Mouse (Mus musculus) cerebellum, postnatal 14 days (tissue): ENCODE measurements around the gene Idh3g.

Experiments
- DNase-seq, 2 experiments: peaks; one replicate each; pipeline ENCODE4 v3.0.0; 2021; ENCODE audit warnings: mixed read lengths in 2 of 2

Idh3g gene

DNA sequence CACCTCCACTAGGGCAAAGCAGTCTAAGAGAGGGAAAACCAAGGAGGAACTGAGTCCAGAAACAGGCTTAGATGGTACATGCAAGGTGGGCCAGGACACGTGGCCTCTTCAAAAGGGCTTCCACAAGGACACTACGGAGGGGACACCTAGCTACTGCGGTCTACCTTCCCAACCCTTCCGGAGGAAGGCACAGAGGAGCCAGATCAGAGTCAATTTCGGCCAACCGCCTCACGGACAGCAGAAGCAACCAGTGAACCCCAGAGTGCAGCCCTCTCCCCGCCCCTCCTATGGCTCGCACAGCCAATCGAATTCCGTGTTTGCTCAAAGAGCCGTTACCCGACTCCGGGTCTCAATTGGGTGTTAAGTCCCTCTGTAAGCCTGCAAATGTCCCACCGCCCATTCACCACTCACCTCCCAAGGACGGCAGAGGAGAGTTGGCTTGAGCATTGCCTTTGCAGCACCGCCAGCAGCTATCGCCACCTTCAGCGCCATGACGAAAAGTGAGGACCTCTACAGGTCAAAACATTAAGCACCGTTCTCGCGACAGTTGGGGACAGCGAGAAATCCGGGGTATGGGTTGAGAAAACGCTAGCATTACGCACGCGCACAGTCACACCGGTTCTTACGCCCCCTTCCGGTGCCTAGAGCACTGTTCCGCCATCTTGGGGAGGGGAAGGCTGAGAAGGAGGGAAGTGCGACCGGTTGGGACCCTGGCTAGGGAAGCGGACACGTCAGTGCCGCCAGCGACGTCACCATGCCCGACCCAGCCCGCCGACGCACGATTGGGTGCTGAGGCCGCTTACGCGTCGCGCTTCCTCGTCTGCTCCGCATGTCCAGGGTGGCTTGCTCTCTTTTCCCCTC is at the start of gene Idh3g, which contains the start of gene Ssr4:
TSS of gene Idh3g (minus strand) at position 534 of the 861 bp plus-strand sequence.
TSS of gene Ssr4 (plus strand) at position 665 of the 861 bp plus-strand sequence.
- DNase-seq = peak; percentile 90 to 93

- no peak for DNase-seq
Observed at GRCm38 (mm10) chrX:73835731-73836130, 49.0 kb upstream of the Idh3g start.

GRCm38 (mm10) chrX:73824185-73825151 is 37.8 kb upstream of the Idh3g start, which contains the start of gene Pdzd4:
TSS of gene Pdzd4 (minus strand) at chrX:73824969.
- DNase-seq = peak; percentile 79 to 84

DNA sequence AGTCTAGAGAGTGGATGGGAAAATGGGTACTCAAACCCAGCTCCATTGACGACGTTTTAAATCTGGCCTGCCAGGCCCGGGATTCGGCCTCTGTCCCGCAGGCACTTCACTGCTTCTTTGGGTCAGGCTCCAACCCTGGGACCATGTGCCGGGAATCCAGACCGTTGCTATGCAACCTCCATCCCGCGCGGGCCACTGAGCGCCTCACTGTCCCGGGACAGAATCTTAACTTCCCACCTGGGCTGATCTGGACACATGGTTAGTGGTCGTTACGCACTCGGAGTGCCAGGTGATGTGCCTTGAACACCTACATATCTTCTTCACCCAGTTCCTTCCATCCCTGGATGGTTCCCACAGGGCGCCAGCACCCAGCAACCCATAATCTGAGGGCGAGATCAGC is 37.0 kb upstream of the Idh3g start:
- peak; percentile 13 to 28 for DNase-seq

DNA sequence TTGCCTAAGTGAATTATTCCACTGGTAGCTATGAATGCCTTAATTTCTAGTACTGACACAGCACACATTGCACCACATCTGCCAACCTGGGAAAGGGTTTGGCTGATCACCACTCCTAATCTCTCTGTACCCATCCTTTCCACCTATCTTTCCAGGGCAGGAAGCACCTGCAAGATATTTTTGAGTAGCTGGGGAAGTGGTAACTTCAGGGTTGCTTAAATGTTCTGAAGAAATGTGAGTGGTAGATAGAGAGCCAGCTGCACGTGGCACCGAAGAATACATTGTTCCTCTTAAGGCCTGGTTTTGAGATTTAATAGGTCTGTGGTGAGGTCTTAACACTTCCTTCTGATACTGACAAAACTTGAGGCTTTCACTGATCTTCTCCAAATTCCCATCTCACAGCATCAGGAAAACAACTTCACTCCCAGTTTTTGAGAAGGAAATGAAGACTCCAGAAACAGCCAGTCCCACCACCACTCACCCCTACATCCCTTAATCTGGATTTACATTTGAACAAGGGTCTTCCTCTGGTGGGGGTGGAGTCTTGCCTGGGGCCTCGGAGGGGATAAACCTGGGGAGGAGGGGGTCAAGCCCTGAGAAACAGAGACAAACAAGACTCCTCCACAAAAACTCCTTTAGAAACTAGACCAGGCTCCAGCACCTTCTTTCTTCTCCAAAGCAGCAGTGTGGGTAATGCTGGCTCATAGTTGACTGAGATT is 30.1 kb upstream of the Idh3g start:
- no peak for DNase-seq

- DNase-seq = peak; percentile 26 to 27
Observed at GRCm38 (mm10) chrX:73815072-73815471, 28.4 kb upstream of the Idh3g start.

- no peak for DNase-seq
Observed at GRCm38 (mm10) chrX:73805814-73806213, 19.1 kb upstream of the Idh3g start.

DNA sequence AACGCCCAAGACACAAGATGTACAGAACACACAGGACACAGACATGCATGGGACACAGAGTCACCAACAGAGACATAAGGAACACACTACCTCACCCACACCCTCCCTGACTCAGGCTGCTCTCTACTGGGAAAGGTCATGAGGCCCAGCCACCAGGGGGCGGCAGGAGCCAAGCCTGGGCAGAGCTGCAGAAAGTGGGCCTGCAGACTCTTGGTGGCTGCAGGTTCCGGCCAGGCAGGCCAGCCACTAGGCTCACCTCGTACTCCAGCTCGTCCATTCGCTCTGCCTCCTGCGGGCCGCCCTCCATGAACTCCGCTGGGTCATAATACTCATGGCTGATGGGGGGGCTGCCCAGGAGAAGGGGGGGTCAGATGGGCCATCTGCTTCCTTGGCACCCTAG is 11.8 kb upstream of the Idh3g start:
- DNase-seq = peak; percentile 84 to 88

GRCm38 (mm10) chrX:73797511-73797910 is 10.8 kb upstream of the Idh3g start:
- no peak for DNase-seq

- no peak for DNase-seq
Observed at GRCm38 (mm10) chrX:73793505-73793904, 6.8 kb upstream of the Idh3g start.

GRCm38 (mm10) chrX:73793039-73793438 is 6.3 kb upstream of the Idh3g start:
- DNase-seq = no peak

DNA sequence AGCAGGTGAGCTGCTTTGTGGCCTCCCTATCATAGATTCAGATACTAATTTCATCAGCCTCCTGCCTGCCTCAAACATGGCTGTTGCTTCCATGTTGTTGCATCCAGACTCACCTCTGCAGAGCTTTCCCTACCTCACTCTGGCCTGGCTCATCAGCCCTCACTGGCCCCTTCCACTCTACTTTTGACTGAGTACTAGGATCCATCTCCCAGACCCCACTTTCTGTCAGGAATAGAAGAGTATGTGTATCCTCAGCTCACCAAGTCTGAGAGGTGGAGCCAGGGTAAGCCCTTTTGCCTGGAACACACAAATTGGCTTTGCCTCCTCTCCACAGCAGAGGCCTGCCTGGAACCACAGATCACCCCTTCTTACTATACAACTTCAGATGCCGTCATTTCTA is 1.8 kb upstream of the Idh3g start:
- DNase-seq = no peak

DNA sequence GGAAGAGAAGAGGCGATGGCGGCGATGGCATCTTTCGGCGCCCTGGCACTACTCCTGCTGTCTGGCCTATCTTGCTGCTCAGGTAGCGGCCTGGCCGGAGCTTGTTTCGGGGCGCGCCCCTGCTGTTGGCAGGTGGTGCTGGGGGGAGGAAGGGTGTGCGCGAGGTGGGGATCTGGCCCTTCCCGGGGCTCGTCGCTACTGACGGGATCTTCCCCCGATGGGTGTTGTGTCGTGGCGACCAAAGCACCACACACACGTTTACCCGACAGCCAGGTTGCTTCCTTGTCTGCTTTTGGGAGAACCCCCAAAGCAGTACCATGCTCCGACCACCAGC is 495 bp upstream of the Idh3g start:
- DNase-seq = no peak

DNA sequence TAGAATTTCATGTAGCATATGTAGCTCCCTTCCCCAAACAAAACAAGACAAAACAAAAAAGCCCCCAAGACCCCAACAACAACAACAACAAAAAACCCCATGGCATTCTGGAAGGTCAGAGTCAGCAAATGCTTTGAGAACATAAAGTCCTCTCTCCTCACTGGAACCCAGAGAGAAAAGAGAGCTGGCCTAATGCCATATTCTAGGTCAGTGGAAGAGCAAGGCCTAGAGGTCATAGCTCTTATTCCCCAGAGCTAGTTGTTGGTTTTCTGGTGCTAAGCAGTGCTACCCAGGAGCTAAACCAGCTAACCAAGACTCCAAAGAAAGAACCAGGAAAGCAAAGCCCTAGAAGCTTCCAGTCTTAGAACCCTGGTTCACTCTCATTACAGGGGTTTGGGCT is 1.0 kb downstream of the Idh3g start:
- no peak for DNase-seq

DNA sequence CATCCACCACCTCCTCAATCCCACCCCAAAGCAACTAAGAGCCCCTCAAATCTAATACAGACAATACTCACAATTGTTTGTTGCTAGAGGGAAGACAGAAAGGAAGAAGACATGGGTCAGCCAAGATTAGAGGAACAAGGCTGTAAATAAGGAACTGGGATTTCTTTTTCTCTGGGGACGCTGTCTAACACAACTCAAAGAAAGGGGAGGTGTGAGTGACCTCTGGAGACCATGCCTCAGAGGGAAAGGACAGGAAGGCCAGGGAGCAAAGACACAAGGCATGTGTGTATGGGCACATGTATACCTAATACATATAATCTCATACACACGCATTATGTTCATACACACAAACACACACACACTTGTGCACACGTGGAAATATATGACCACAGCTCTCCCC is 4.5 kb downstream of the Idh3g start:
- no peak for DNase-seq

GRCm38 (mm10) chrX:73774802-73775483 is 11.8 kb downstream of the Idh3g start:
- DNase-seq = no peak

DNA sequence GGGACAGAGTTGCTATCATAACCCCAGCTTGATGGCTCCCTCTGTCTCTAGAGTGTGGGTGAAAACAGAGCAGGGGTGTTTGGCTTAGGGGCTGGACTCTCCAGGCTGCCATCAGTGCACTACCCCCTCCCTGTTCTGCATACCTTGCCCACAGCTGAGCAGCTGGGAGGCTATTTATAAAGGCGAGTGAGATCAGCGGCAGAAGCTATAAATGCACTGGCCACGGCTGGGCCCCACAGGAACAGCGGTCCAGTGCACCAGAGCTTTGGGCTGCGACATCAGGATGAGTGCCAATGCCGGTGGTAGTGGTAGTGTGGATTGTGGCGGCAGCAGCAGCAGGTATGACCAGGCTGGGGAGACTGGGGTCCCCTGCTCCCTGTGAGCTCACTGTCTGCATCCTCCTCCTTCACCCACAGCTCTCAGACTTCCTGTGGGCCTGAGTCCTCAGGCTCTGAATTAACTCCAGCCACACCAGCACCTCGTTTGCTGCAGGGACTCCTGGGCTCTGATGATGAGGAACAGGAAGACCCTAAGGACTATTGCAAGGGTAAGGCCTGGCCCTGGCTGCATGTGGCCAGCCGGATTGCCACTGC is 12.4 kb downstream of the Idh3g start, which contains the start of gene Srpk3:
TSS of gene Srpk3 (plus strand) at position 238 of the 593 bp plus-strand sequence.
- DNase-seq = no peak

GRCm38 (mm10) chrX:73767267-73767666 is 19.4 kb downstream of the Idh3g start:
- peak in 1 of 2 experiments; percentile 37 for DNase-seq

- peak in 1 of 2 experiments; percentile 56 for DNase-seq
Observed at GRCm38 (mm10) chrX:73765311-73765710, 21.4 kb downstream of the Idh3g start.

GRCm38 (mm10) chrX:73758611-73759290 is 27.9 kb downstream of the Idh3g start:
- peak; percentile 60 to 72 for DNase-seq
